Mouse (Mus musculus) stomach, postnatal 0 days (tissue): ENCODE measurements around the gene Mapkapk3. TPM values are rescaled to one million over a fixed set of nuclear protein-coding genes. Genes with fewer than 3 reads are reported as not detected.

Experiments
- ATAC-seq: fragments of 200-750 bp; cut with Nextera tagmentation; 2 replicates; pipeline ENCODE4 v1.8.0; 2017; ENCODE audit not compliant: low FRiP score, low TSS enrichment
- DNase-seq: peaks from one replicate; pipeline ENCODE4 v3.0.0-alpha.2; 2016; ENCODE audit warnings: low spot score
- H3K27ac ChIP-seq: fragments of 300-500 bp; sonication (generic); replicated peaks from 2 replicates; pipeline ENCODE4 v1.5.1; 2014; ENCODE audit warnings: mild to moderate bottlenecking, control low read depth
- H3K27me3 ChIP-seq: fragments of 300-500 bp; sonication (generic); 2 replicates; pipeline ENCODE4 v1.6.1; 2014; ENCODE audit warnings: low read length; ENCODE audit not compliant: control insufficient read depth, insufficient read depth
- H3K36me3 ChIP-seq: fragments of 300-500 bp; sonication (generic); 2 replicates; pipeline ENCODE4 v1.6.1; 2014; ENCODE audit warnings: low read length, mixed read lengths; ENCODE audit not compliant: control insufficient read depth, insufficient read depth
- H3K4me1 ChIP-seq: fragments of 300-500 bp; sonication (generic); replicated peaks from 2 replicates; pipeline ENCODE4 v1.6.1; 2014; ENCODE audit warnings: antibody characterized with exemption; ENCODE audit not compliant: control insufficient read depth, insufficient read depth
- H3K4me2 ChIP-seq: fragments of 300-500 bp; sonication (generic); replicated peaks from 2 replicates; pipeline ENCODE4 v1.6.1; 2014; ENCODE audit warnings: low read depth, mild to moderate bottlenecking, control low read depth, moderate library complexity
- H3K4me3 ChIP-seq: fragments of 300-500 bp; sonication (generic); 2 replicates; pipeline ENCODE4 v1.5.1; 2014; ENCODE audit warnings: low read depth, low read length, control low read depth
- H3K9ac ChIP-seq: fragments of 300-500 bp; sonication (generic); 2 replicates; pipeline ENCODE4 v1.6.1; 2014; ENCODE audit warnings: mild to moderate bottlenecking, low read length, control low read depth, mixed read lengths
- H3K9me3 ChIP-seq: fragments of 300-500 bp; sonication (generic); 2 replicates; pipeline ENCODE4 v1.6.1; 2016; ENCODE audit warnings: low read length; ENCODE audit not compliant: control insufficient read depth
- CTCF ChIP-seq: IDR thresholded peaks from 2 replicates; pipeline ENCODE4 v1.5.1; 2016; ENCODE audit warnings: antibody characterized with exemption, low read depth, mild to moderate bottlenecking, moderate library complexity
- EP300 ChIP-seq: optimal IDR thresholded peaks from 2 replicates; pipeline ENCODE3; 2016; ENCODE audit warnings: antibody characterized with exemption
- WGBS: fragments of 180-500 bp; shearing (Covaris S2); extraction: QIAGEN DNeasy Blood & Tissue Kit; methylation state at CpG from one replicate; pipeline ENCODE4 v1.1.7; 2014; 5-methylcytosine and 5-hydroxymethylcytosine counted together
- polyA plus RNA-seq: library from polyadenylated mRNA; unstranded; fragments of >200 nt; fragmentation: Nextera tagmentation; extraction: Ambion mirVana; gene quantifications from 2 replicates; pipeline ENCODE4 v1.2.1, GENCODE M21; 2015

Mapkapk3 gene
- polyA plus RNA-seq, 1 experiment from 2014 or later = 32.0 TPM

GRCm38 (mm10) chr9:107246170-107246569 lies 43.5 kb downstream of the Mapkapk3 start:
- Histone ChIP-seq H3K4me2 (no peak overlapping the region), H3K4me1 (no peaks in the 10 kb centered on the region), H3K4me3 (no peak overlapping the region), H3K27ac (no peak overlapping the region), H3K9ac (no peak overlapping the region), H3K27me3 (no peaks in the 10 kb centered on the region), H3K9me3 (no peaks in the 10 kb centered on the region), H3K36me3 (no peaks in the 10 kb centered on the region)
- no peak for TF ChIP-seq EP300
- peak; percentile 69 for TF ChIP-seq CTCF
- ATAC-seq = no peak
- 61% methylated on average over 4 of the region's 4 CpGs for WGBS
- no peak for DNase-seq

GRCm38 (mm10) chr9:107245311-107245710 lies 44.4 kb downstream of the Mapkapk3 start:
- no peak overlapping the region for H3K27ac ChIP-seq
- no peak for DNase-seq
- no peak overlapping the region for H3K4me3 ChIP-seq
- no peak overlapping the region for H3K4me2 ChIP-seq
- H3K9ac ChIP-seq = no peak overlapping the region
- H3K36me3 ChIP-seq = no peaks in the 10 kb centered on the region
- H3K27me3 ChIP-seq = no peaks in the 10 kb centered on the region
- H3K4me1 ChIP-seq = no peaks in the 10 kb centered on the region
- ATAC-seq = no peak
- TF ChIP-seq EP300 = no peak
- TF ChIP-seq CTCF = no peak
- no peaks in the 10 kb centered on the region for H3K9me3 ChIP-seq
- WGBS = 82% methylated on average over 4 of the region's 4 CpGs

- peaks cover 22% of the 10 kb centered on the region for H3K27me3 ChIP-seq
- no peak overlapping the region for H3K4me3 ChIP-seq
- DNase-seq (no peak), ATAC-seq (no peak)
- no peak overlapping the region for H3K27ac ChIP-seq
- 0 out of 2 replicates have a peak, but pooled peaks cover 2% of the 10 kb centered on the region for H3K4me1 ChIP-seq
- WGBS = 73% methylated on average over 5 of the region's 5 CpGs
- TF ChIP-seq CTCF (no peak), EP300 (no peak)
- H3K9ac ChIP-seq = no peak overlapping the region
- H3K9me3 ChIP-seq = no peaks in the 10 kb centered on the region
- no peak overlapping the region for H3K4me2 ChIP-seq
- no peaks in the 10 kb centered on the region for H3K36me3 ChIP-seq
Observed at GRCm38 (mm10) chr9:107236151-107236550, 53.5 kb downstream of the Mapkapk3 start.

GRCm38 (mm10) chr9:107235261-107235660 lies 54.4 kb downstream of the Mapkapk3 start:
- Histone ChIP-seq H3K4me1 (0 out of 2 replicates have a peak, but pooled peaks cover 3% of the 10 kb centered on the region), H3K36me3 (no peaks in the 10 kb centered on the region), H3K9ac (no peak overlapping the region), H3K4me3 (no peak overlapping the region), H3K27ac (no peak overlapping the region), H3K27me3 (peaks cover 22% of the 10 kb centered on the region), H3K9me3 (no peaks in the 10 kb centered on the region), H3K4me2 (no peak overlapping the region)
- WGBS = 43% methylated on average over 5 of the region's 5 CpGs
- ATAC-seq (no peak), DNase-seq (no peak)
- no peak for TF ChIP-seq EP300

GRCm38 (mm10) chr9:107232140-107232539 lies 57.5 kb downstream of the Mapkapk3 start:
- H3K4me2 ChIP-seq = peak overlapping the region; percentile 80

GRCm38 (mm10) chr9:107231539-107232139 lies 58.0 kb downstream of the Mapkapk3 start, which contains the start of gene Dock3:
Gene Dock3, minus strand, starts transcription at chr9:107231909.
- no peaks in the 10 kb centered on the region for H3K9me3 ChIP-seq
- ATAC-seq (peak; percentile 77), DNase-seq (peak; percentile 68)
- H3K27me3 ChIP-seq = peaks cover 26% of the 10 kb centered on the region
- no peaks in the 10 kb centered on the region for H3K36me3 ChIP-seq
- H3K4me3 ChIP-seq = peak within 1 kb of the TSS; percentile 52
- WGBS = under 1% methylated on average over 71 of the region's 87 CpGs
- no peak within 1 kb of the TSS for H3K27ac ChIP-seq
- TF ChIP-seq EP300 (no peak), CTCF (no peak)
- peak within 1 kb of the TSS; percentile 18; the same call in 1 of the 2 replicates for H3K9ac ChIP-seq
- H3K4me2 ChIP-seq = peak within 1 kb of the TSS; percentile 80
- H3K4me1 ChIP-seq = 0 out of 2 replicates have a peak, but pooled peaks cover 3% of the 10 kb centered on the region

More at GRCm38 (mm10) chr9:107232140-107232539, 57.5 kb downstream of the Mapkapk3 start:
- no peaks in the 10 kb centered on the region for H3K36me3 ChIP-seq
- DNase-seq = no peak
- no peak for ATAC-seq
- 26% methylated on average over 9 of the region's 9 CpGs for WGBS
- 0 out of 2 replicates have a peak, but pooled peaks cover 3% of the 10 kb centered on the region for H3K4me1 ChIP-seq
- TF ChIP-seq EP300 (no peak), CTCF (no peak)
- H3K27me3 ChIP-seq = peaks cover 26% of the 10 kb centered on the region
- no peak overlapping the region for H3K27ac ChIP-seq
- peak overlapping the region; percentile 52; the same call in 1 of the 2 replicates for H3K4me3 ChIP-seq
- no peaks in the 10 kb centered on the region for H3K9me3 ChIP-seq
- no peak overlapping the region for H3K9ac ChIP-seq
